Mouse (Mus musculus): ENCODE results near the gene Trim33.

Gene Trim33

GRCm38 (mm10) chr3:103279182-103280149 lies at the start of gene Trim33:
Gene Trim33 (plus strand): TSS chr3:103279293.
- peak; percentile 96 for DNase-seq

- DNase-seq: no peak
Measured at GRCm38 (mm10) chr3:103232398-103232797, 46.7 kb upstream of the Trim33 start.

- no peak for DNase-seq
Measured at GRCm38 (mm10) chr3:103241524-103241923, 37.6 kb upstream of the Trim33 start.

- DNase-seq: no peak
Measured at GRCm38 (mm10) chr3:103242156-103242555, 36.9 kb upstream of the Trim33 start.

GRCm38 (mm10) chr3:103243491-103243890 lies 35.6 kb upstream of the Trim33 start:
- no peak for DNase-seq

- DNase-seq: no peak
Measured at GRCm38 (mm10) chr3:103246627-103247260, 32.3 kb upstream of the Trim33 start.

DNA sequence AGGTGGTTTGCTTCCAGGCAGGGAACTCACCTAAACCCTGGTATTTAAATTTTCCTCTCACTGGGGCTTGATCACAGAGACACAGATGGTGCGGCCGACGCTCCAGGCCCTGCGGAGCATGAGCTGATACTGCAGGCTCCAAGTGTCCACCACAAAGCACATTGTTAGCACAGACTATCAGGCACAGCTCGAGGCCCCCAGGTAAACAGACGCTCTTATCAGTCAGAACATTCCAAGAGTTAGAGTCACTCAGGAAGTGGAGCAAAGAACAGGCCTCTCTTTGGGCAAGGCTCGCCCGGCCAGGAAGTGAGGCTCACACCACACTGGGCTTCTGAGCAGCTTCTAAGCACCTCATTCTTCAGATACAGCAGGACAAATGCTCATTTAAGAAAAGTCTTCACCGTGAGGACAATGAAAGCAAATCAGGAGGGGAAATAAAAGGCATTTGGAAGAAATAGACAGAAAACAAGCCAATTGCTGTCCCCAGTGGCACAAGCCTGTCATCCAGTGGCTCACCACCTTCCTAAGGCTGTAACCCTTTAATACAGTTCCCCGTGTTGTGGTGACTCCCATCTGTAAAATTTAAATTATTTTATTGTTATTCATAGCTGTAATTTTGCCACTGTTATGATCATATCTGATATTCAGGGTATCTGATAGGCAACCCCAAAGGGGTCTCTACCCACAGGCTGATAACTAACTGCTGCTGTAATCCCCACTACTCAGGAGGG lies 22.8 kb upstream of the Trim33 start:
- no peak for DNase-seq

- DNase-seq: no peak
Measured at GRCm38 (mm10) chr3:103262802-103263417, 16.2 kb upstream of the Trim33 start.

GRCm38 (mm10) chr3:103278561-103279181 lies 422 bp upstream of the Trim33 start:
- DNase-seq: no peak

- DNase-seq: peak; percentile 64
Measured at GRCm38 (mm10) chr3:103280241-103280761, 1.2 kb downstream of the Trim33 start.

- peak; percentile 3 for DNase-seq
Measured at GRCm38 (mm10) chr3:103280875-103281274, 1.8 kb downstream of the Trim33 start.

DNA sequence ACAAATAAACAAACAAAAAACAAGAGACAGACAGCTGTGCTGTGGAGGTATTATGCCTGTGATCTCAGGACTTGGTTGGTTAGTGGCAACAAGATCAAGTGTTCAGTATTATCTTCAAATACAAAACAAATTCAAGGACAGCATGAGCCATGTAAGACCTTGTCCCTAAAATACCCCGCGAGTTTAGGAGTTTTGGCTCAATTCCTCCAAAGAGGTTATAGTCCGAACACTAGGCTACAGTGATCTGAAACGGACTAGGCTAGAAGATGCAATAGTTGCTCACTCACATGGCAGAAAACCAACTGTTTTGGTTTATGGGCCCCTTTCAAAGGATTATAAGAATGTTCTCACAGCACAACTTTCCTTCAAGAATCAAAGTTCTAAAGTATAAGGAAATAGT lies 9.7 kb downstream of the Trim33 start:
- no peak for DNase-seq

DNA sequence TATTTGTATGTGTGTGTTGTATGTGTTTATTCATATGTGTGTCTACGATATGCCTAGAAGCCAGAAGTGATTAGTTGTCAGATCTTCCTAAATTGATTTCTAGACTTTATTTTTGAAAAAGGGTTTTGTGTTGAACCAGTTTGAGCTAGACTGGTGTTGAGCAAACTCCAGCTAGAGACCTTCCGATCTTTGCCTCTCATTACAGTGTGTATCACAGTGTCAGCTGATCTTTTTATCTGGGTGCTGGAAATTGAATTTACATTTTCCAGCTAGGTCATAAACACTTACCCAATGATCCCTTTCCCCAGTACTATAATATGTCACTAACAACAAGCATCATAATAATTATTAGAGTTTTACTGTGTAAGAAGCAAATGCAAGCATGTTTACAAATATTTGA lies 12.0 kb downstream of the Trim33 start:
- DNase-seq: no peak

GRCm38 (mm10) chr3:103305411-103305982 lies 26.4 kb downstream of the Trim33 start:
- DNase-seq: no peak

DNA sequence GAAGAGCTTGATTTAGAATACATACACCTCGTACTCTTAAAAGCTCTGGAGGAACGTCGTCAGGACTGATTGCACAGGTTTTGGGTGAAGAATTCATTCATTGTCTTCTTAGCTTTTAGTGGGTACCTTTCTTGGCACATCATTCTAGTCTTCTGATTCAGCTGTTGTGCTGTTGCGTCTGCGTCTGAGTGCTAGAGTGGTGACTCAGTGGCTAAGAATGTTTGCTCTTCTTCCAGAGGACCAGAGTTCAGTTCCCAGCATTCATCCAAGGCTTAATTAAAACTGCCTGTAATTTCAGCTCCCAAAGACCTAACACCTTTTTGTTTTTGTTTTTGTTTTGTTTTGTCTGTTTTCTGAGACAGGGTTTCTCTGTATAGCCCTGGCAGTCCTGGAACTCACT lies 30.2 kb downstream of the Trim33 start:
- no peak for DNase-seq

- DNase-seq: no peak
Measured at GRCm38 (mm10) chr3:103309750-103310149, 30.7 kb downstream of the Trim33 start.

DNA sequence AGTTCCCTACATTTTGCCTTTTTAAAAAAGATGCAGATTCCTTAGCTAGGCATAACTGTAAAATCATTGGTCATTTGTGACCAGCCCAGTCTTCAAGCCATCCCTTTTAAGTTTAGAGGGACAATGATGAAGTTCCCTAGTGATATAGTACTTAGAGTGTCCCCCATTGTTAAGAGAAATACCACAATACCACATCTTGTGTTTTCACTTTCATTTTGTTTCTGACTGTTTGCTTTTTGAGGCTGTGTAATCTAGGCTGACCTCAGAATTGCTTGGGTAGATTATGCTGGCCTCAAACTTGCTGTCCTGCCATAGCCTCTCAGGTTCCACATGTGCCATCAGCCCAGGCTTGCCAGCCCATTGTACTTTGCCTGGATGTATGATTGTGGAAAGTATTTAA lies 35.2 kb downstream of the Trim33 start:
- DNase-seq: no peak

GRCm38 (mm10) chr3:103335371-103335770 lies 56.3 kb downstream of the Trim33 start:
- DNase-seq: no peak

DNA sequence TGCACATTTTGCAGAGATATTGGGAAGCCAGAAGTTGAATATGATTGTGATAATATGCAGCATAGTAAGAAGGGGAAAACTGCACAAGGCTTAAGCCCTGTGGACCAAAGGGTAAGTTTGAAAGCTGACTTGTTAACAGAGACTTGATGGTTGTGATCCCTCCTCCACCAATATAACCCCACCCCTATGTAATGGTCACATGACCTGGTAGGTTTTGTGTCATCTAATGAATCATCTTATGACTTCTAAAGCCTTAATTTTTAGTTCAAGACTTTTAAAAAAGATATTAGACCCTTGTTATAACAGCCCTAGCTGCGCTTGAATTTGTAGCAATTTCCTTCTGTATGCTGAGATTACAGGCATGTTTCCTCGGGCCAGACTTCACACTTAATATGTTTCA lies 67.6 kb downstream of the Trim33 start:
- no peak for DNase-seq

GRCm38 (mm10) chr3:103353518-103353917 lies 74.4 kb downstream of the Trim33 start:
- DNase-seq: no peak

- DNase-seq: no peak
Measured at GRCm38 (mm10) chr3:103354041-103354440, 74.9 kb downstream of the Trim33 start.

DNA sequence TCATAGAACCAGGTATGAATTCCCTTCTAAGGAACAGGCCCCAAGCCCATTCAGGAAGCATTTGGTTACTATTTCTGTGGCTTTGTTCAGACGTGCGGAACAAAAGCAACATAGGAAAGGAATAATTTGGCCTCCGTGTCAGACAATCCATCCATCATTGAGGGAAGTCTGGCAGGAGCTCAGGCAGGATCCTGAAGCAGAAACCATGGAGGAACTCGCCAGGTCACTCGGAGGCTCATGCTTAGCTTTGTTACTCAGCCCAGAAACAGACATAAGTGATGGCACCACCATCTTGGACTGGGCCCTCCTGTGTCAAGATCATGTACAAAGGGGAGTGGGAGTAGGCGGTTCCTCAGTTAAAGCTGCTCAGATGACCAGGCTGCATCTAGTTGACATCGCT lies 82.1 kb downstream of the Trim33 start:
- DNase-seq: no peak
